Mouse (Mus musculus) heart, embryonic 14.5 days (tissue): ENCODE results near the gene Pde8b. TPM values are rescaled to one million over a fixed set of nuclear protein-coding genes. Genes with fewer than 3 reads are reported as not detected.

ENCODE experiments used
- ATAC-seq: fragments of 200-750 bp; cut with Nextera tagmentation; 2 replicates; pipeline ENCODE4 v1.8.0; 2017; ENCODE audit warnings: low read depth, moderate TSS enrichment; ENCODE audit not compliant: insufficient number of reproducible peaks, insufficient read depth, low FRiP score
- H3K27ac ChIP-seq, 2 experiments: fragments of 200-500 bp in 1 of 2; fragments of 300-500 bp in 1 of 2; sonication (generic) in 1 of 2; replicated peaks in 1 of 2; 2 replicates each; pipeline ENCODE4 v1.5.1; 2012 to 2014; ENCODE audit warnings: low read depth in 2 of 2, low read length in 2 of 2, control low read depth in 1 of 2, mild to moderate bottlenecking in 1 of 2, mixed read lengths in 1 of 2; ENCODE audit not compliant: control insufficient read depth in 1 of 2, insufficient read depth in 1 of 2
- H3K27me3 ChIP-seq: fragments of 300-500 bp; sonication (generic); 2 replicates; pipeline ENCODE4 v1.6.1; 2014; ENCODE audit warnings: mild to moderate bottlenecking, low read length, control low read depth; ENCODE audit not compliant: control insufficient read depth, insufficient read depth
- H3K36me3 ChIP-seq: fragments of 300-500 bp; sonication (generic); 2 replicates; pipeline ENCODE4 v1.6.1; 2014; ENCODE audit warnings: mild to moderate bottlenecking, control low read depth, low read length, mixed read lengths; ENCODE audit not compliant: control insufficient read depth, insufficient read depth
- H3K4me1 ChIP-seq, 2 experiments: fragments of 200-500 bp in 1 of 2; fragments of 300-500 bp in 1 of 2; sonication (generic) in 1 of 2; 2 replicates each; pipeline ENCODE4 v1.6.1; 2012 to 2014; ENCODE audit warnings: low read length in 2 of 2, control low read depth in 1 of 2, mixed read lengths in 1 of 2; ENCODE audit not compliant: control insufficient read depth in 2 of 2, insufficient read depth in 2 of 2
- H3K4me2 ChIP-seq: fragments of 300-500 bp; sonication (generic); 2 replicates; pipeline ENCODE4 v1.6.1; 2014; ENCODE audit warnings: mild to moderate bottlenecking, low read length
- H3K4me3 ChIP-seq, 2 experiments: fragments of 200-500 bp in 1 of 2; fragments of 300-500 bp in 1 of 2; sonication (generic) in 1 of 2; 2 replicates each; pipeline ENCODE4 v1.5.1; 2012 to 2014; ENCODE audit warnings: low read length in 2 of 2, mild to moderate bottlenecking in 2 of 2, control low read depth in 1 of 2, low read depth in 1 of 2, moderate library complexity in 1 of 2; ENCODE audit not compliant: control insufficient read depth in 1 of 2, insufficient read depth in 1 of 2
- H3K9ac ChIP-seq: fragments of 300-500 bp; sonication (generic); 2 replicates; pipeline ENCODE4 v1.6.1; 2014; ENCODE audit warnings: mild to moderate bottlenecking, low read length
- H3K9me3 ChIP-seq: fragments of 300-500 bp; sonication (generic); 2 replicates; pipeline ENCODE4 v1.6.1; 2016; ENCODE audit warnings: low read length, control low read depth; ENCODE audit not compliant: control insufficient read depth
- WGBS: fragments of 180-500 bp; shearing (Covaris S2); extraction: QIAGEN DNeasy Blood & Tissue Kit; methylation state at CpG from one replicate; pipeline ENCODE4 v1.1.7; 2014; 5-methylcytosine and 5-hydroxymethylcytosine counted together
- polyA plus RNA-seq: library from polyadenylated mRNA; unstranded; fragments of >200 nt; fragmentation: Nextera tagmentation; extraction: Ambion mirVana; gene quantifications from 2 replicates; pipeline ENCODE4 v1.2.1, GENCODE M21; 2014

The Pde8b gene
- polyA plus RNA-seq, 1 experiment from 2014 or later = 0.99 TPM

DNA sequence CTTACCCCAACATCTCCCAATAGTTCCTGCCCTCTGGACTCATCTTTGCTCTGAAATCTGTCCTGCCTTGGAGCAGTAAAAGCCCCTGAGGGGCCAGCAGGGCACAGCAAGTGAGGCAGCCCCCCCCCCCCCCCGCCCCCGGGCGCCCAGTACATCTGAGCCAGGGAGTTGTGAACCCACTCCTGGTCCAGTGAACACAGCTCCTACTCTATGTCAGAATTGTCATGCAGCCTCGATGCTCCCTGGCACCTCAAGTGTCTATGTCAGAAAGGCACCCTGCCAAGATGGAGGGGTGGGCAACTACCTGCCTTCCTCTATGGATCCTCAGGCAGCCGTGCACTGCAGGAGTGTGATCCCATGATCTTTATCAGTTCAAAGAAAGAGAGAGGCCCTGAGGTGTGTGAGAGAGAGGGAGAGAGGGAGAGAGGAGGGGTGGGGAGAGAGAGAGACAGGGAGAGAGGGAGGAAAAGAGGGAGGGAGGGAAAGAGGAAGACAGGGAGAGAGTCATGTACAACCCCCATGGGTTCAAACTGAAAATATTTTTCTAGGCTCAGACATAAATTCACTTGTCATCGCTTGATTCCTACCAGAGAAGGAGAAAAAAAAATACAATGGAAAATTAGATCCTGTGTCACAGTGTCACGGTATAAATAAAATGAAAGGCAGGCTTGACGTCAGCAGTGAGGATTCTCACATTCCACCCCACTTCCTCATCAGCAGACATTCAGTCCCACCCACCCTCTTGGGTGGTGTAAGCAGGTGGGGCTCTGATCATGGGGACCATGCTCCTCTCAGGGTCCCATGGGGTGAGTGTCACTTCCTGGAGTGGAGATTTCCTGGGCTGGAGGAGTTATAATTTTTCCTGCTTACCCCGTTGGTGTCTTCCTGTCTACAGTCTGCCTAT is 11.0 kb upstream of the Pde8b start:
- Histone ChIP-seq H3K4me1 (peaks cover 0 to 4% of the 10 kb centered on the region in 2 experiments; a peak in 3 of 4 replicates), H3K36me3 (no peaks in the 10 kb centered on the region), H3K9ac (no peak overlapping the region), H3K9me3 (no peaks in the 10 kb centered on the region), H3K4me3 (no peak overlapping the region), H3K27me3 (no peaks in the 10 kb centered on the region), H3K4me2 (no peak overlapping the region), H3K27ac (no peak overlapping the region)
- ATAC-seq = peak; percentile 54; the same call in 1 of the 2 replicates
- 55% methylated on average over 9 of the region's 9 CpGs for WGBS

- H3K4me3 ChIP-seq = no peak overlapping the region
- H3K4me1 ChIP-seq = peaks cover 0 to 4% of the 10 kb centered on the region in 2 experiments; a peak in 3 of 4 replicates
- H3K36me3 ChIP-seq = no peaks in the 10 kb centered on the region
- H3K9ac ChIP-seq = no peak overlapping the region
- no peaks in the 10 kb centered on the region for H3K27me3 ChIP-seq
- WGBS = 9% methylated on average over 1 of the region's 1 CpGs
- H3K9me3 ChIP-seq = no peaks in the 10 kb centered on the region
- no peak overlapping the region for H3K27ac ChIP-seq
- no peak for ATAC-seq
- no peak overlapping the region for H3K4me2 ChIP-seq
Observed at GRCm38 (mm10) chr13:95260391-95260790, 10.3 kb upstream of the Pde8b start.

- Histone ChIP-seq H3K4me2 (no peak overlapping the region), H3K9ac (no peak overlapping the region), H3K36me3 (no peaks in the 10 kb centered on the region), H3K27me3 (no peaks in the 10 kb centered on the region), H3K4me3 (no peak overlapping the region), H3K27ac (no peak overlapping the region), H3K4me1 (peaks cover 0 to 4% of the 10 kb centered on the region in 2 experiments; a peak in 3 of 4 replicates), H3K9me3 (no peaks in the 10 kb centered on the region)
- ATAC-seq = no peak
- WGBS = 85% methylated on average over 6 of the region's 6 CpGs
Observed at GRCm38 (mm10) chr13:95257083-95257482, 6.9 kb upstream of the Pde8b start.

DNA sequence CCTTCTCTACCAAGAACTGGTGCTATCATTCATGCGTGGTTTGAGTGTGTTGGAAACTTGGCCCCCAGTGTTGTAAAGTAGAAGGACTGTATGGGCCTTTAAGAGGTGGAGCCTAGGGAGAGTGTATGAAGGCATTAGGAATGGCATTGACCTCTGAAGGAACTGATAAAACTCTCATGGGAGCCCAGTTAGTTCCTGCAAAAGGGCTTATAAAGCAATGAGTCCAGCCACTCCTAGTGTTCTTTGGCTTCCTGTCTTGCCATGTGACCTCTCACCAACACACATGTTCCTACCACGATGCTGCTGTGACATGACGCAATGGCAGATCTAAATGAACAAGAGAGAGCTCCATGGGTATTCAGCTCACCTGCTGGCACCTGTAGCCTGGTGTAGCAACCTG is 4.9 kb upstream of the Pde8b start:
- Histone ChIP-seq H3K36me3 (no peaks in the 10 kb centered on the region), H3K4me1 (0 out of 4 replicates have a peak, but pooled peaks cover 0 to 2% of the 10 kb centered on the region in 2 experiments), H3K4me2 (no peak overlapping the region), H3K9ac (no peak overlapping the region), H3K27me3 (peaks cover 17% of the 10 kb centered on the region), H3K9me3 (no peaks in the 10 kb centered on the region), H3K4me3 (no peak overlapping the region), H3K27ac (no peak overlapping the region)
- no peak for ATAC-seq
- WGBS = 74% methylated on average over 3 of the region's 3 CpGs

DNA sequence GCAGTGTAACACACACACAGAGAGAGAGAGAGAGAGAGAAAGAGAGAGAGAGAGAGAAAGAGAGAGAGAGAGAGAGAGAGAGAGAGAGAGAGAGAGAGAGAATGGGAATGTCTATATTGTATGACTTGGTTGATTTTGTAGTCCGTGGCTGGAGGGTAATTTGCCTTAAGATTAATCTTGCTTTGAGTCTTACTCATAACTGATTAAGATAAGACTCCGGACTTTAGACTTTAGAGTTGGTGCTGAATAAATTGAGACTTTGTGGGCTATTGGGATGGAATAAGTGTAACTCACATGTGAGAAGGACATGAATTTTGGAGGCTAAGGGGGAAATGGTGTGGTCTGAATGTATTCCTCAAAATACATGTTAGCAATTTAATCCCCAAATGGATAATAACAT is 7.1 kb downstream of the Pde8b start:
- H3K4me2 ChIP-seq = no peak overlapping the region
- no peaks in the 10 kb centered on the region for H3K36me3 ChIP-seq
- no peaks in the 10 kb centered on the region for H3K27me3 ChIP-seq
- 67% methylated on average over 2 of the region's 2 CpGs for WGBS
- H3K9ac ChIP-seq = no peak overlapping the region
- no peak overlapping the region for H3K4me3 ChIP-seq
- no peak overlapping the region for H3K27ac ChIP-seq
- no peaks in the 10 kb centered on the region for H3K4me1 ChIP-seq
- 0 out of 2 replicates have a peak, but pooled peaks cover 4% of the 10 kb centered on the region for H3K9me3 ChIP-seq
- no peak for ATAC-seq

GRCm38 (mm10) chr13:95237488-95237887 is 12.6 kb downstream of the Pde8b start:
- Histone ChIP-seq H3K27ac (no peak overlapping the region), H3K4me2 (no peak overlapping the region), H3K36me3 (no peaks in the 10 kb centered on the region), H3K4me1 (no peaks in the 10 kb centered on the region), H3K27me3 (no peaks in the 10 kb centered on the region), H3K4me3 (no peak overlapping the region), H3K9ac (no peak overlapping the region), H3K9me3 (0 out of 2 replicates have a peak, but pooled peaks cover 4% of the 10 kb centered on the region)
- WGBS = 83% methylated on average over 2 of the region's 2 CpGs
- no peak for ATAC-seq

GRCm38 (mm10) chr13:95235261-95235660 is 14.9 kb downstream of the Pde8b start:
- Histone ChIP-seq H3K27ac (no peak overlapping the region), H3K4me3 (no peak overlapping the region), H3K4me1 (no peaks in the 10 kb centered on the region), H3K4me2 (no peak overlapping the region), H3K9me3 (no peaks in the 10 kb centered on the region), H3K36me3 (no peaks in the 10 kb centered on the region), H3K27me3 (no peaks in the 10 kb centered on the region), H3K9ac (no peak overlapping the region)
- 78% methylated on average over 8 of the region's 8 CpGs for WGBS
- ATAC-seq = no peak
